In the genomic region with DNA sequence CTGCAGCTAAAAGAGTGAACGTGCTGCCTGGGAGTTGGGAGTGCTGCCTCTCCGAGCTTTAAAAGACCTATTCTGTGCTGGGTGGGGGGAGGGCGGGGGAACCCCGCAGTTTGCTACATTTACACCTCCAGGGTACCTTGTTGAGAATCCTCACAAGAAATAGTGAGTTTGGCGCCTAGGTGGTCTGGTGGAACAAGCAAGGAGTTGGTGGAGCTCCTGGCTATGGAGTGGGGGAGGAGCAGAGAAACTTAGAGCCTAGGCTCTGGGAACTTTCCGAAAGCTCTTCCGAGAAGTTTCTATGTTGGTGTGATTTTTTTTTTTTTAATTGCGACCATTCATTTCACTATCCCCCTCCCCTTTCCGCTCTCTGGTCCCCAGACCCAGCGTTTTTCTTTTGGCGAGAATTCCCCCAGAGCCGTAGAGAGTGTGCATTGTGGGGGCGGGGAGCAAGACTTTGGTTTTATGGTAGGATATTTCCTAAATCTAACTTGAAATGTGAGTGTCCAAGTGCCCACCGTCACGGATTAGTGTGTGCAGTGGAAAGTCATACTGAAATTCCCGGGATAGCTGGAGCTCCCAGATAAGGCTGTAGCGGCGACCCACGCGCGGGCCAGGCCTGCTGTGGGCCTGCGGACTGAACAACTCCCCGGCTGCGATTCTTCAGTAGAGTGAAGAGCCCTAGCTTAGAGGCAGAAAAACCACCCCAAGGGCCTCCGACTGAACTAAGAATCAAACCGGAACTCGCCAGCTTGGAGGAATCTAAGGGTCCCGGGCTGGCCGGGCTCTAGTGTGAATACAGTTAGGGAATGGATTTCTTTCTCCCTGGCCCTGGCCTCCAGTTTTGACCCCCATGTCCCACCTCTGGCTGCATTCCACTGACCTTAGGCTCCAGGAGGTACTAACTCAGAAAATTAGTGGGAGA, we compare ENCODE assay signal across 9 mouse cellular contexts. TPM values are rescaled to one million over a fixed set of nuclear protein-coding genes. Genes with fewer than 3 reads are reported as not detected.
DNase-seq lines count a peak whose midpoint lies in the region; ATAC-seq lines count a peak whose summit lies in the region.
"Had no signal": no experiment of that assay in that cellular context is flagged by ENCODE, and none has a peak within 500 bp of the region (broad histone marks: within the 10 kb centered on the region; RNA-seq: fewer than 3 reads in every experiment).

No protein-coding gene starts in this region.

- ATAC-seq in heart, embryonic 12.5 days (ENCODE audit: insufficient number of reproducible peaks, low FRiP score) = no peak
- no peak for ATAC-seq in liver, embryonic 11.5 days (replicated peaks; ENCODE audit: low FRiP score)
- no peak for ATAC-seq in neural tube, embryonic 15.5 days (ENCODE audit: low FRiP score)

- H3K9ac ChIP-seq in heart, embryonic 12.5 days = peak overlapping the region; percentile 68
- no peak overlapping the region for H3K9ac ChIP-seq in liver, embryonic 11.5 days (ENCODE audit: low read depth, low read length)
- no peak overlapping the region for H3K9ac ChIP-seq in neural tube, embryonic 15.5 days (replicated peaks)

- H3K4me3 ChIP-seq in heart, embryonic 12.5 days = peak overlapping the region; percentile 74
- H3K4me3 ChIP-seq in liver, embryonic 11.5 days (ENCODE audit: low read depth, low read length) = peak overlapping the region; percentile 54
- peak overlapping the region; percentile 49; the same call in 1 of the 2 replicates for H3K4me3 ChIP-seq in neural tube, embryonic 15.5 days (replicated peaks)

- peaks cover 53% of the 10 kb centered on the region for H3K27me3 ChIP-seq in heart, embryonic 12.5 days (replicated peaks)
- peaks cover 100% of the 10 kb centered on the region for H3K27me3 ChIP-seq in liver, embryonic 11.5 days (replicated peaks; ENCODE audit: control insufficient read depth, insufficient read depth, low read length)
- H3K27me3 ChIP-seq in neural tube, embryonic 15.5 days (replicated peaks) = peaks cover 77% of the 10 kb centered on the region

- DNase-seq in heart, adult 8-10 months (ENCODE audit: low spot score) = no peak
- DNase-seq in forelimb bud, embryonic 11.5 days (ENCODE audit: low read depth, low spot score) = peak; percentile 29
- peak; percentile 47 for DNase-seq in liver, embryonic 11.5 days (ENCODE audit: low spot score)
- no peak for DNase-seq in left cerebral cortex, postnatal 25 days (ENCODE audit: low spot score in 2 of 2)
- no peak for DNase-seq in ovary, postnatal 36 days (ENCODE audit: low spot score)
- DNase-seq in testis, postnatal 10 days (ENCODE audit: low spot score) = no peak

- H3K4me2 ChIP-seq in heart, embryonic 12.5 days = peak overlapping the region; percentile 80
- peak overlapping the region; percentile 86 for H3K4me2 ChIP-seq in liver, embryonic 11.5 days
- H3K4me2 ChIP-seq in neural tube, embryonic 15.5 days = peak overlapping the region; percentile 83

- intact Hi-C loops in left cerebral cortex, postnatal 25 days (cut with DNase I) = loop anchor here (2.0 to 5.0 kb wide), 3 partner anchors 260 to 554 kb away; partner anchors contain the start of gene Irx5

- peaks cover 51% of the 10 kb centered on the region for H3K4me1 ChIP-seq in heart, embryonic 12.5 days (replicated peaks)
- H3K4me1 ChIP-seq in liver, embryonic 11.5 days (replicated peaks; ENCODE audit: control insufficient read depth, insufficient read depth, low read length) = peaks cover 24% of the 10 kb centered on the region
- H3K4me1 ChIP-seq in neural tube, embryonic 15.5 days = peaks cover 65% of the 10 kb centered on the region

- WGBS in heart, embryonic 12.5 days = 3% methylated on average over 29 of the region's 29 CpGs
- 4% methylated on average over 29 of the region's 29 CpGs for WGBS in liver, embryonic 11.5 days
- WGBS in neural tube, embryonic 15.5 days = 6% methylated on average over 29 of the region's 29 CpGs

- no peaks in the 10 kb centered on the region for H3K9me3 ChIP-seq in heart, embryonic 12.5 days (replicated peaks)
- no peaks in the 10 kb centered on the region for H3K9me3 ChIP-seq in liver, embryonic 11.5 days (ENCODE audit: control insufficient read depth, low read length)
- no peaks in the 10 kb centered on the region for H3K9me3 ChIP-seq in neural tube, embryonic 15.5 days (replicated peaks)

- H3K27ac ChIP-seq in heart, embryonic 12.5 days (ENCODE audit: poor library complexity, severe bottlenecking) = peak overlapping the region; percentile 82
- no peak overlapping the region for H3K27ac ChIP-seq in liver, embryonic 11.5 days (ENCODE audit: low read depth, low read length)
- H3K27ac ChIP-seq in neural tube, embryonic 15.5 days (replicated peaks) = no peak overlapping the region

- H3K36me3 ChIP-seq in heart, embryonic 12.5 days = no peaks in the 10 kb centered on the region
- H3K36me3 ChIP-seq in liver, embryonic 11.5 days (ENCODE audit: control insufficient read depth, insufficient read depth, low read length) = no peaks in the 10 kb centered on the region
- H3K36me3 ChIP-seq in neural tube, embryonic 15.5 days = no peaks in the 10 kb centered on the region

RNA-seq across cellular contexts. Expression of gene Irx3, which starts 0.8 kb away (rescaled TPM):
- 19.0 and 21.7 TPM in 2 replicates for polyA plus RNA-seq in heart, embryonic 12.5 days (2016; fragmentation: Nextera tagmentation; extraction: Ambion mirVana)
- 10 to 100 TPM; 26.0 to 49.4 (median 32.2) TPM for total RNA-seq in heart, adult 8-10 months (2022)
- 1.5 and 1.7 TPM in 2 replicates for polyA plus RNA-seq in liver, embryonic 11.5 days (2014; fragmentation: Nextera tagmentation; extraction: Ambion mirVana)
- polyA plus RNA-seq in neural tube, embryonic 15.5 days (2015; fragmentation: Nextera tagmentation; extraction: Ambion mirVana) = 4.0 and 6.3 TPM in 2 replicates
- total RNA-seq in left cerebral cortex, postnatal 25 days (2021) = under 1 TPM; 0.16 to 0.21 TPM
- polyA plus RNA-seq: erythroblast, embryonic 14.5 days had no signal

Comparison
In these comparisons a context has a peak if more than half of its experiments do, and no peak if none do; other contexts are left out.
1. DNase-seq: peak in forelimb bud, embryonic 11.5 days (single experiment) and liver, embryonic 11.5 days (single experiment); none in heart, adult 8-10 months (single experiment), left cerebral cortex, postnatal 25 days (0 of 2), ovary, postnatal 36 days (single experiment) and testis, postnatal 10 days (single experiment).
2. Peak in every context shown above with its lines, with median percentiles within 50 percentile points of each other: H3K4me2 ChIP-seq and H3K4me3 ChIP-seq.